Comparison of ENCODE assay signal across 9 mouse cellular contexts in genomic region chr5:143423899-143424519, GRCm38 (mm10). TPM values are rescaled to one million over a fixed set of nuclear protein-coding genes. Genes with fewer than 3 reads are reported as not detected.
A peak's percentile ranks its signal among the peaks of the same experiment; 100 is the strongest.
DNase-seq lines count a peak whose midpoint lies in the region; ATAC-seq and TF ChIP-seq lines count a peak whose summit lies in the region.
"Had no signal": no experiment of that assay in that cellular context is flagged by ENCODE, and none has a peak within 500 bp of the region (broad histone marks: within the 10 kb centered on the region; RNA-seq: fewer than 3 reads in every experiment).

No protein-coding gene starts in this region.

- H3K36me3 ChIP-seq in testis, adult 2 months (ENCODE audit: control insufficient read depth, insufficient read depth, low read length) = no peaks in the 10 kb centered on the region; the same call in 1 of the 2 replicates
- peaks cover 37% of the 10 kb centered on the region for H3K36me3 ChIP-seq in embryonic facial prominence, embryonic 14.5 days (ENCODE audit: control insufficient read depth, insufficient read depth, low read length)
- peaks cover 33% of the 10 kb centered on the region for H3K36me3 ChIP-seq in intestine, embryonic 15.5 days

- no peaks in the 10 kb centered on the region for H3K4me1 ChIP-seq in testis, adult 2 months (ENCODE audit: control insufficient read depth, insufficient read depth, low read length)
- no peaks in the 10 kb centered on the region for H3K4me1 ChIP-seq in embryonic facial prominence, embryonic 14.5 days (ENCODE audit: control insufficient read depth, insufficient read depth, low read length)
- no peaks in the 10 kb centered on the region for H3K4me1 ChIP-seq in intestine, embryonic 15.5 days (replicated peaks)
- H3K4me1 ChIP-seq: hindbrain, embryonic 15.5 days had no signal

- no peaks in the 10 kb centered on the region for H3K9me3 ChIP-seq in embryonic facial prominence, embryonic 14.5 days (ENCODE audit: control insufficient read depth, low read length)
- H3K9me3 ChIP-seq in intestine, embryonic 15.5 days = no peaks in the 10 kb centered on the region
- H3K9me3 ChIP-seq: hindbrain, embryonic 15.5 days had no signal

- no peak for TF ChIP-seq POLR2A in testis, adult 2 months (IDR thresholded peaks at IDR 0.05; ENCODE audit: control insufficient read depth, low read depth, low read length)

- 22% methylated on average over 6 of the region's 6 CpGs for WGBS in embryonic facial prominence, embryonic 14.5 days
- WGBS in intestine, embryonic 15.5 days = 25% methylated on average over 6 of the region's 6 CpGs

- H3K27me3 ChIP-seq in testis, adult 2 months (ENCODE audit: control insufficient read depth, insufficient read depth, low read length) = no peaks in the 10 kb centered on the region
- no peaks in the 10 kb centered on the region for H3K27me3 ChIP-seq in embryonic facial prominence, embryonic 14.5 days (replicated peaks; ENCODE audit: control insufficient read depth, insufficient read depth, low read length)
- H3K27me3 ChIP-seq in intestine, embryonic 15.5 days (replicated peaks) = no peaks in the 10 kb centered on the region
- H3K27me3 ChIP-seq: hindbrain, embryonic 15.5 days had no signal

- H3K9ac ChIP-seq in embryonic facial prominence, embryonic 14.5 days (ENCODE audit: low read depth, low read length) = no peak overlapping the region
- no peak overlapping the region for H3K9ac ChIP-seq in intestine, embryonic 15.5 days
- H3K9ac ChIP-seq: hindbrain, embryonic 15.5 days had no signal

- no peak for ATAC-seq in embryonic facial prominence, embryonic 14.5 days (ENCODE audit: low read depth)
- ATAC-seq in intestine, embryonic 15.5 days = peak; percentile 75; the same call in 1 of the 2 replicates

- no peak for DNase-seq in testis, postnatal 14 days (ENCODE audit: low spot score)
- peak; percentile 83 for DNase-seq in adrenal gland, postnatal 14 days
- peak; percentile 22 for DNase-seq in embryonic facial prominence, embryonic 14.5 days (ENCODE audit: low spot score)
- DNase-seq in liver = peak; percentile 67
- DNase-seq in retina, embryonic 14.5 days (ENCODE audit: low spot score) = peak; percentile 83
- DNase-seq in urinary bladder, postnatal 4 days (ENCODE audit: low spot score in 2 of 2) = peak; percentile 28 to 72

- no peak overlapping the region for H3K27ac ChIP-seq in testis, adult 2 months (ENCODE audit: control insufficient read depth, insufficient read depth, low read depth, low read length)
- no peak overlapping the region for H3K27ac ChIP-seq in embryonic facial prominence, embryonic 14.5 days (replicated peaks; ENCODE audit: low read depth, low read length)
- H3K27ac ChIP-seq in intestine, embryonic 15.5 days = no peak overlapping the region
- H3K27ac ChIP-seq: hindbrain, embryonic 15.5 days had no signal

- no peak overlapping the region for H3K4me3 ChIP-seq in testis, adult 2 months (ENCODE audit: control insufficient read depth, low read depth, low read length)
- no peak overlapping the region for H3K4me3 ChIP-seq in embryonic facial prominence, embryonic 14.5 days (ENCODE audit: low read depth, low read length)
- no peak overlapping the region for H3K4me3 ChIP-seq in intestine, embryonic 15.5 days (replicated peaks)
- H3K4me3 ChIP-seq: hindbrain, embryonic 15.5 days had no signal

- H3K4me2 ChIP-seq in embryonic facial prominence, embryonic 14.5 days (ENCODE audit: low read depth, low read length) = no peak overlapping the region
- H3K4me2 ChIP-seq in intestine, embryonic 15.5 days (replicated peaks) = no peak overlapping the region
- H3K4me2 ChIP-seq: hindbrain, embryonic 15.5 days had no signal

- TF ChIP-seq CTCF in testis, adult 2 months (IDR thresholded peaks at IDR 0.05; ENCODE audit: control insufficient read depth, insufficient read depth, insufficient replicate concordance, low read depth, low read length) = peak; percentile 56; the same call in 1 of the 2 replicates

RNA-seq across cellular contexts. Expression of gene Kdelr2, which starts 20.4 kb away (rescaled TPM):
- polyA plus RNA-seq in testis, adult 2 months (2012; rRNA removed) = 58.8 and 64.3 TPM in 2 replicates
- total RNA-seq in adrenal gland, postnatal 14 days (2021) = 101 and 108 TPM in 2 replicates
- polyA plus RNA-seq in embryonic facial prominence, embryonic 14.5 days (2014; fragmentation: Nextera tagmentation; extraction: Ambion mirVana) = 477 and 497 TPM in 2 replicates
- polyA plus RNA-seq in intestine, embryonic 15.5 days (2015; fragmentation: Nextera tagmentation; extraction: Ambion mirVana) = 339 and 371 TPM in 2 replicates

RNA-seq across cellular contexts. Expression of gene Daglb, which starts 40.4 kb away (rescaled TPM):
- 1.4 and 1.7 TPM in 2 replicates for polyA plus RNA-seq in testis, adult 2 months (2012; rRNA removed)
- total RNA-seq in adrenal gland, postnatal 14 days (2021) = 11.2 and 13.1 TPM in 2 replicates
- 7.6 and 8.5 TPM in 2 replicates for polyA plus RNA-seq in embryonic facial prominence, embryonic 14.5 days (2014; fragmentation: Nextera tagmentation; extraction: Ambion mirVana)
- 11.1 and 13.1 TPM in 2 replicates for polyA plus RNA-seq in intestine, embryonic 15.5 days (2015; fragmentation: Nextera tagmentation; extraction: Ambion mirVana)
